Mouse (Mus musculus) liver, embryonic 14.5 days (tissue): Measurements from ENCODE around the gene Cldn10.

Source experiments
- CTCF ChIP-seq: IDR thresholded peaks from 2 replicates; pipeline ENCODE4 v1.5.1; 2016; ENCODE audit warnings: antibody characterized with exemption, low read depth, control low read depth
- EP300 ChIP-seq: IDR thresholded peaks from 2 replicates; pipeline ENCODE4 v1.6.1; 2016; ENCODE audit warnings: antibody characterized with exemption, low read depth

- TF ChIP-seq CTCF = no peak
- TF ChIP-seq EP300 = peak; percentile 53
Observed at GRCm38 (mm10) chr14:118750505-118751192, 37.1 kb upstream of the Cldn10 start.
